Mouse (Mus musculus) embryonic facial prominence, embryonic 13.5 days (tissue): ENCODE measurements around the gene Cox8a. TPM values are rescaled to one million over a fixed set of nuclear protein-coding genes. Genes with fewer than 3 reads are reported as not detected.

Source experiments
- ATAC-seq: fragments of 200-750 bp; cut with Nextera tagmentation; 2 replicates; pipeline ENCODE4 v1.8.0; 2017; ENCODE audit warnings: low read depth; ENCODE audit not compliant: insufficient number of reproducible peaks, insufficient read depth, low FRiP score, low TSS enrichment
- H3K27ac ChIP-seq: fragments of 300-500 bp; sonication (generic); 2 replicates; pipeline ENCODE4 v1.5.1; 2015; ENCODE audit warnings: moderate library complexity, mild to moderate bottlenecking, inconsistent platforms
- H3K27me3 ChIP-seq: fragments of 300-500 bp; sonication (generic); 2 replicates; pipeline ENCODE4 v1.6.1; 2015; ENCODE audit warnings: mild to moderate bottlenecking, inconsistent platforms
- H3K36me3 ChIP-seq: fragments of 300-500 bp; sonication (generic); 2 replicates; pipeline ENCODE4 v1.6.1; 2015; ENCODE audit warnings: mild to moderate bottlenecking, inconsistent platforms
- H3K4me1 ChIP-seq: fragments of 300-500 bp; sonication (generic); 2 replicates; pipeline ENCODE4 v1.6.1; 2015; ENCODE audit warnings: inconsistent platforms
- H3K4me2 ChIP-seq: fragments of 300-500 bp; sonication (generic); 2 replicates; pipeline ENCODE4 v1.6.1; 2015; ENCODE audit warnings: moderate library complexity, mild to moderate bottlenecking, inconsistent platforms
- H3K4me3 ChIP-seq: fragments of 300-500 bp; sonication (generic); 2 replicates; pipeline ENCODE4 v1.5.1; 2015; ENCODE audit warnings: mild to moderate bottlenecking, inconsistent platforms
- H3K9ac ChIP-seq: fragments of 300-500 bp; sonication (generic); 2 replicates; pipeline ENCODE4 v1.6.1; 2015; ENCODE audit warnings: mild to moderate bottlenecking, inconsistent platforms
- H3K9me3 ChIP-seq: fragments of 300-500 bp; sonication (generic); 2 replicates; pipeline ENCODE4 v1.6.1; 2016; ENCODE audit warnings: inconsistent platforms
- WGBS: fragments of 180-500 bp; shearing (Covaris S2); methylation state at CpG from one replicate; pipeline ENCODE4 v1.1.7; 2015; ENCODE audit warnings: mixed read lengths; 5-methylcytosine and 5-hydroxymethylcytosine counted together
- polyA plus RNA-seq: library from polyadenylated mRNA; unstranded; fragments of >200 nt; fragmentation: Nextera tagmentation; extraction: Ambion mirVana; gene quantifications from 2 replicates; pipeline ENCODE4 v1.2.1, GENCODE M21; 2015

The Cox8a gene
- polyA plus RNA-seq, 1 experiment from 2014 or later: 789 TPM

- H3K9ac ChIP-seq: peak within 1 kb of the TSS; percentile 92
- H3K27me3 ChIP-seq: no peaks in the 10 kb centered on the region
- ATAC-seq: peak; percentile 91
- H3K36me3 ChIP-seq: 0 out of 2 replicates have a peak, but pooled peaks cover 6% of the 10 kb centered on the region
- WGBS: under 1% methylated on average over 77 of the region's 80 CpGs
- H3K9me3 ChIP-seq: no peaks in the 10 kb centered on the region
- H3K27ac ChIP-seq: peak within 1 kb of the TSS; percentile 77
- H3K4me1 ChIP-seq: peaks cover 14% of the 10 kb centered on the region
- H3K4me3 ChIP-seq: peak within 1 kb of the TSS; percentile 76
- H3K4me2 ChIP-seq: peak within 1 kb of the TSS; percentile 92
These were observed 23.6 kb upstream of the Cox8a start, which contains the start of gene Naa40 for GRCm38 (mm10) chr19:7240782-7241690. TSS of gene Naa40 (minus strand) at chr19:7241183.

GRCm38 (mm10) chr19:7240291-7240690, 22.9 kb upstream of the Cox8a start:
- ATAC-seq: no peak
- H3K27ac ChIP-seq: peak overlapping the region; percentile 77
- peak overlapping the region; percentile 76 for H3K4me3 ChIP-seq
- WGBS: 2% methylated on average over 13 of the region's 13 CpGs
- peak overlapping the region; percentile 92 for H3K4me2 ChIP-seq
- H3K9me3 ChIP-seq: no peaks in the 10 kb centered on the region
- no peaks in the 10 kb centered on the region for H3K27me3 ChIP-seq
- peak overlapping the region; percentile 92 for H3K9ac ChIP-seq
- 0 out of 2 replicates have a peak, but pooled peaks cover 6% of the 10 kb centered on the region for H3K36me3 ChIP-seq
- H3K4me1 ChIP-seq: peaks cover 14% of the 10 kb centered on the region

GRCm38 (mm10) chr19:7239574-7239973, 22.2 kb upstream of the Cox8a start:
- H3K9ac ChIP-seq: peak overlapping the region; percentile 92
- 82% methylated on average over 3 of the region's 3 CpGs for WGBS
- H3K27ac ChIP-seq: no peak overlapping the region

GRCm38 (mm10) chr19:7236742-7237141, 19.3 kb upstream of the Cox8a start:
- H3K4me1 ChIP-seq: peaks cover 17% of the 10 kb centered on the region
- no peak overlapping the region for H3K27ac ChIP-seq
- H3K4me2 ChIP-seq: no peak overlapping the region
- H3K9ac ChIP-seq: no peak overlapping the region
- H3K27me3 ChIP-seq: no peaks in the 10 kb centered on the region
- H3K4me3 ChIP-seq: no peak overlapping the region
- peaks cover 32% of the 10 kb centered on the region for H3K36me3 ChIP-seq
- no peak for ATAC-seq
- H3K9me3 ChIP-seq: no peaks in the 10 kb centered on the region
- WGBS: 96% methylated on average over 4 of the region's 4 CpGs

More at GRCm38 (mm10) chr19:7239574-7239973, 22.2 kb upstream of the Cox8a start:
- Histone ChIP-seq H3K4me2 (peak overlapping the region; percentile 92), H3K9me3 (no peaks in the 10 kb centered on the region), H3K4me3 (peak overlapping the region; percentile 76), H3K27me3 (no peaks in the 10 kb centered on the region), H3K36me3 (0 out of 2 replicates have a peak, but pooled peaks cover 6% of the 10 kb centered on the region), H3K4me1 (peaks cover 17% of the 10 kb centered on the region)
- ATAC-seq: no peak

- no peaks in the 10 kb centered on the region for H3K27me3 ChIP-seq
- 86% methylated on average over 2 of the region's 2 CpGs for WGBS
- H3K4me3 ChIP-seq: no peak overlapping the region
- no peak for ATAC-seq
- no peaks in the 10 kb centered on the region for H3K9me3 ChIP-seq
- no peak overlapping the region for H3K27ac ChIP-seq
- no peak overlapping the region for H3K4me2 ChIP-seq
- H3K4me1 ChIP-seq: peaks cover 13% of the 10 kb centered on the region
- H3K36me3 ChIP-seq: peaks cover 39% of the 10 kb centered on the region
- no peak overlapping the region for H3K9ac ChIP-seq
These were observed 18.6 kb upstream of the Cox8a start for GRCm38 (mm10) chr19:7236011-7236410.

- H3K4me3 ChIP-seq: no peak overlapping the region
- H3K9me3 ChIP-seq: no peaks in the 10 kb centered on the region
- H3K4me2 ChIP-seq: no peak overlapping the region
- H3K36me3 ChIP-seq: peaks cover 45% of the 10 kb centered on the region
- peak overlapping the region; percentile 16; the same call in 1 of the 2 replicates for H3K9ac ChIP-seq
- no peak for ATAC-seq
- WGBS: 95% methylated on average over 9 of the region's 9 CpGs
- peaks cover 13% of the 10 kb centered on the region for H3K4me1 ChIP-seq
- H3K27ac ChIP-seq: no peak overlapping the region
- no peaks in the 10 kb centered on the region for H3K27me3 ChIP-seq
These were observed 18.0 kb upstream of the Cox8a start for GRCm38 (mm10) chr19:7235461-7235860.

- H3K36me3 ChIP-seq: peaks cover 53% of the 10 kb centered on the region
These were observed 17.3 kb upstream of the Cox8a start for GRCm38 (mm10) chr19:7234537-7235221.

GRCm38 (mm10) chr19:7226511-7226914, 9.1 kb upstream of the Cox8a start:
- Histone ChIP-seq H3K27ac (no peak overlapping the region), H3K4me1 (no peaks in the 10 kb centered on the region), H3K4me3 (no peak overlapping the region), H3K9me3 (no peaks in the 10 kb centered on the region), H3K27me3 (no peaks in the 10 kb centered on the region), H3K9ac (no peak overlapping the region), H3K4me2 (no peak overlapping the region), H3K36me3 (peaks cover 61% of the 10 kb centered on the region)
- 79% methylated on average over 6 of the region's 6 CpGs for WGBS
- ATAC-seq: no peak

More at GRCm38 (mm10) chr19:7234537-7235221, 17.3 kb upstream of the Cox8a start:
- Histone ChIP-seq H3K27me3 (no peaks in the 10 kb centered on the region), H3K4me3 (no peak overlapping the region), H3K9ac (no peak overlapping the region), H3K4me1 (peaks cover 5% of the 10 kb centered on the region), H3K9me3 (no peaks in the 10 kb centered on the region), H3K27ac (no peak overlapping the region), H3K4me2 (no peak overlapping the region)
- ATAC-seq: peak; percentile 71
- WGBS: 54% methylated on average over 8 of the region's 8 CpGs

GRCm38 (mm10) chr19:7225096-7225690, 7.8 kb upstream of the Cox8a start:
- no peak overlapping the region for H3K4me3 ChIP-seq
- H3K9ac ChIP-seq: no peak overlapping the region
- peaks cover 48% of the 10 kb centered on the region for H3K36me3 ChIP-seq
- no peaks in the 10 kb centered on the region for H3K9me3 ChIP-seq
- no peak overlapping the region for H3K27ac ChIP-seq
- H3K27me3 ChIP-seq: no peaks in the 10 kb centered on the region
- no peak overlapping the region for H3K4me2 ChIP-seq
- 85% methylated on average over 9 of the region's 9 CpGs for WGBS
- no peaks in the 10 kb centered on the region for H3K4me1 ChIP-seq
- ATAC-seq: no peak

GRCm38 (mm10) chr19:7224253-7224652, 6.8 kb upstream of the Cox8a start:
- ATAC-seq: no peak
- Histone ChIP-seq H3K36me3 (peaks cover 39% of the 10 kb centered on the region), H3K4me1 (no peaks in the 10 kb centered on the region), H3K9me3 (no peaks in the 10 kb centered on the region), H3K27ac (no peak overlapping the region), H3K9ac (no peak overlapping the region), H3K4me3 (no peak overlapping the region), H3K27me3 (no peaks in the 10 kb centered on the region), H3K4me2 (no peak overlapping the region)
- 81% methylated on average over 3 of the region's 3 CpGs for WGBS

GRCm38 (mm10) chr19:7223488-7223887, 6.1 kb upstream of the Cox8a start:
- Histone ChIP-seq H3K9ac (no peak overlapping the region), H3K27me3 (no peaks in the 10 kb centered on the region), H3K27ac (no peak overlapping the region), H3K4me3 (no peak overlapping the region), H3K4me1 (no peaks in the 10 kb centered on the region), H3K9me3 (no peaks in the 10 kb centered on the region), H3K4me2 (no peak overlapping the region), H3K36me3 (peaks cover 31% of the 10 kb centered on the region)
- no peak for ATAC-seq
